Mouse (Mus musculus) ovary, adult 18-20 months (tissue): Measurements from ENCODE around the gene Wnt7b.

Source experiments
- DNase-seq: peaks from one replicate; pipeline ENCODE4 v3.0.0; 2022; ENCODE audit warnings: low spot score, mixed read lengths

Wnt7b gene

DNA sequence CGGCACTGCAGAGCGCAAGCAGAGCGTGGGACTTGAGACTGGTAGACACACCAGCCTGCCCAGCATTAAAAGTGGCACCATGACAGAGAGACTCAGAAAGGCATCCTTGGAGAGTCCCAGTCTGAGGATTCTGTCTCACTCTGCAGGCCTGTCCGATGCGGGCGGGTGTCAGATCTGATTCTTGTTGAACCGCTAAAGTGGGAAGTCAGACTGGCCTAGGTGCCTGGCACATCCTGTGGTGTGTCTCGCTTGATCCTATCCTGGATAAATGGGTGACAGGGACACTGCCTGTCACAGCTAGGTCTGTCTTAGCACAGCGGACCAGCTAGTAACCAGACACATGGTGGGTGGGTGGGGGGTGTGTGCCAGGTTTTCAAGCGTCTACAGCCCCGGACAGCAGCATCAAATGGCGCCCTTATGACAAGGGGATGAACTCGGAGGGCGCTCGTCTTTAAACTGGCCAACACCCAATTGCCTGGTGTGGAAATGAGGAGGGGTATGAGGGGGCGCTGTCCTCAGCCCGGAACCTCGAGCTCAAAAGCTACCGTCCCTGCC lies at the start of gene Wnt7b:
Wnt7b (minus strand) TSS at position 118 of the 555 bp plus-strand sequence.
- no peak for DNase-seq

DNA sequence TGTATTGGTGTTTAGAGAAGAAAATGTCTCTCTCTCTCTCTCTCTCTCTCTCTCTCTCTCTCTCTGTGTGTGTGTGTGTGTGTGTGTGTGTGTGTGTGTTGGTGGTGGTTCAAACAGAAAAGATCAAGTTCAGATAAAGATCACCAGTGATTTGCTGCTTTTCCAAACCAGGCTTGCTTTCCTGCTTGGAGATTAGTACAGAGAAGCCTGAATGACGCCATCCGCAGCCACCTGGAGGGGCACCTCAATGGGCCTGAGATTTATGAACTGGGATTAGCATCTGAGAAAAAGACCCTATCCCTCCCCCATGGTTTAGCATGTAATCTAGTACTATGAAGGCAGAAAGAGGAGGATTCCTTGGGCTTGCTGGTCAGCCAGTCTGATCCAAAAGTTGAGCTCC lies 49.3 kb upstream of the Wnt7b start:
- no peak for DNase-seq

DNA sequence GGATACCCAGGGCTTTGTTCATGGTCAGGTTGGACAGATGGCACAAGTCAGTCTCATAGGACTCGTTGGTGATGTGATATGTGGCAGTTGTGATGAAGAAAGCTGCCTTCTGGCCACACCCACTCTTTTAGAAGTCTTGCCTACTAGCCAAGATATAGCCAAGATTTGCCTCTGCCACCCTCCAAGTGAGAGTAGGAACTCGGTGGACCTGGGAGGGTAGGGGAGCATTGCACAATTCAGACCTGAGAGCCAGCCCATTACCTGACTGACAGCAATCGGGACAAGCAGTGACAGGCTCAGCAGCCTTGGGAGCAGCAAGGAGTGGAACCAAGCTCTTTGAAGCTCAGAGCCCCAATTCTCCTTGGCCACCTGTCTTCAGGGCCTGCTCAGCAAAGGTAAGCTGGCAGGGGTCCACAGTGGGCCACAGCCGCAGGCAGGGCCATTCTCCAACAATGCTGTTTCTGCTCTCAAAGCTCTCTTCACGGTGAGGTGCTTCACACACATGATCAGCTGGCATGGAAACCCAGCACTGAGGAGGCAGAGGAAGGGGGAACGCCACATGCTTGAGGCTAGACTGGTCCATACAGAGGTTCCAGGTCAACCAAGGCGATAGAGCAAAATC lies 47.8 kb upstream of the Wnt7b start:
- DNase-seq = no peak

DNA sequence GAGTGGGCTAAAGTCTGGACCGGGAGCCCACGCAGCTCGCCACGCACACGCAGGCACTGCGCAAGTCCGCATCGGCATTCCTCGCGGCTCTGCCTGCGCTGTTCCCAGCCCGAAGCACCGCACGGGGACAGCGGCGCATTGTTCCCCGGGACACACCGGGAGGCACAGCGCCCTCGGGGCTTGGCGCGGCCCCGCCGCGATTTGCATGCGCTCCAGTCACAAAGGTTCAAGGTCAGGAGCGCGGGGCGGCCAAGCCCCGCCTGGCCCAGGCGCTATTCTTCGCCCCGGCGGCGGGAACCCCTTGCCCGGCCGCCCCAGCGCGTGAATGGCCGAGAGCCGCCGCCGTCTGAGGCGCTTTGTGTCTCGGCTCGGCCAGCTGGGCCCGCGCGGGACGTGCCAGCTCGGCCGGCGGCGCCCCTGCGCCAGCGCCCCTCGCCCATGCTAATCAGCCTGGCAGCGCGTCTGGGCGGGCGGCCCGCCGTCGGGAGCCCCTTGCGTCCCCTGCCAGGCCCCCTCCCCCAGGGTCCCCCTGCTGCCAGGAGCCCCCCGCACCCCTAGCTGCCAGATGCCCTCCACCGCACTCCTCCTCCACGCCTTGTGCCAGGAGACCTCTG lies 43.5 kb upstream of the Wnt7b start:
- no peak for DNase-seq

DNA sequence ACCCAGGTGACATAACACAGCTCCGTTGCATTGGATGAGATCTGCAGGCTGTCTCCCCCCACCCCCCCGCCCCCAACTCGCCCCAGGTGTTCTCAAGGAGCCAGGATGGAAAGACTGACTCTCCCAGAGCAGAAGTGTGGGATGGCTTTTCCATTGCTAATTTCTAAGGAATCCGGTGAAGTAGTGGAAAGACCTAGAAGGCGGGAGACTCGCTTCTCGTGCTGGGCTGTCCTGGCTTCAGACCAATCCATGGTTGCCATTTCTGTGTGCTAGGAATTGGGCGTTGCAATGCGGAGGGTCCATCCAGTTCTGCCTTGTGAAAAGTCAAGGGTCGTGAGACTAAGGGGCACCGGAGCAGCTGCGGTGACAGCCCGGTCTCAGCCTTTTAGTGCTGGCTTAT lies 39.9 kb upstream of the Wnt7b start:
- no peak for DNase-seq

DNA sequence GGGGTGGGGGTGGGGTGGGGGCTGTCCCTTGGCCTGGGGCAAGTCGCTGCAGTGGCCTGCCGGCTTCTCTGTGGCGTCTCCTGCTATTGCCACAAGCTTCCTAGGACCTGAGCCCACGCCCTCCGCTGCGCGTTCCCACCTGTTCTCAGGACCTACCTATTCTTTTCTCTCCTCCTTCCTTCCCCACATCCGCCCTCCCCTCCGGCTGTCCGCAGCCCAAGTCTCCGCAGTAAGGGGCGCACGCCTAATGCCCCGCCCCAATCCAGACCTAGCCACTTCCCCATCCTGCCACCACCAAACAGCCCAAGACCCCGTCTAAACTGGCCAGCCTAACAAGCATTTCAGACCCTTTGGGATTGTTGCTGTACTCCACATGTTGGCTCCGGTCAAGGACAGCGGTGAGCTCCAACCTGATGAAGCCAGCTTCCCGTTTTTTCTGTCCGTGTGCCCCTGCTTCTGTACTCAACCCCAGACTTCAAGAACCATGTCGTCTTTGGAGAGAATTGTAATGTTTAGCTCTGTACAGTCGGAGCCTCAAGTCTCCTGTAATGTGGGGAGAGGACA lies 33.3 kb upstream of the Wnt7b start:
- no peak for DNase-seq

DNA sequence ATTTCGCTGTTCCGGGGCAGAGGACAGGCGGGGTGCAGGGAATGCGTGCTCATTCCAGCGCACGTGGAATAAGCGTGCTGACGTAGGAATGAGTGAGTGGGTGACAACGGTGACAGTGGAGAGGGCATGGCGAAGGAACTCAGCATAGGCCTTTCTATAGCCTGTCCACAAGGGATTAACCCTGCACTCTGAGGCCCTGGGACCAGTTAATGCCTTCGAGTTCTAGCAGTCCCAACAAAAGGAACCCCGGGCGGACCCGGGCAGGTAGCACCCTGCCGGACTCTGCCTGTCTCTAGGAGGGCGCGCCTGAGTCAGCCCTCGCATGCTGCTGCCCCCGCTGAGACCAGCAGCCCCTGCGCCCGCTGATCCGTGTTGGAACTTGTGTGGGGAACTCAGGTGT lies 32.8 kb upstream of the Wnt7b start:
- no peak for DNase-seq

DNA sequence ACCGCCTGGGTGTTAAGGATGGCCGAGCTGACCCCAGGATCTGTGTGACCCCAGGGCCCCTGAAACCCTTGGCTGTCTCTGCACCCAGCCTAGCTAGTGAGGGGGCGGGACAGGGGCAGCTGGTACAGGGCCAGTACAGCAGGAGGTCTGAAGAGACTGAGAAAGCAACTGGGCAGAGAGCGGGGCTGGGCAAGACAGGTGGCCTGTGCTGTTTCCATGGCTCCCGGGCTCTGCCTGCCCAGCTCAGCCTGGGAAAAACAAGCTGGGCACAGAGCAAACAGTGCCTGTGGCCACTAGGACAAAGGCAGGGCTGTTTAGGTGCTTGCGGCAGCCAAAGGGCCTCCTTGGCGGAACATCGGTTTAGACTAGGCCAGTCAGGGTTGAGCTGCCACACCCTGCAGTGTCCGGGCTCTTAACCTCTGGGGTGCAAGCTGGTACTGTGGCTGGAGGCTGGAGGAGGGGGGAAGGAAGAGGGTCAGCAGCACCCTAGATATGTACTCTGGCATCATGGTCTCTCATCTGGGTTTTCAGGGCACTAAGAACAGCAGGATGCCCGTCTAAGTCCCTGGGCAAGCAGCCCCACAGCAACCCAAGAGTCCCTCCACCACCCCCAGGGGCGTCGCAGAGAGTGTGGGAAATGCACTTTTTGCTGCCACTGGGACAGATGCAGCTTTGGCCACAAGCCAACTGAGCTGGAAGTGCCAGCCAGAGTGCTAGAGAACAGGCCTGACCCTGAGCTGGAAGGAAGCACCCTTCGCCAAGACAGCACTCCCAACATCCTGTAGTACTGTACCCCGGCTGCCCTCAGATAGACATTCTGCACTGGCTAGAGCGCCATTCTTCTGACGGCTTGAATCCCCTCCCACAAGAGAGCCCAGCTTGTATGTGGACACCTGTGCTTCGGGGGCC lies 31.3 kb upstream of the Wnt7b start:
- DNase-seq = peak; percentile 54

DNA sequence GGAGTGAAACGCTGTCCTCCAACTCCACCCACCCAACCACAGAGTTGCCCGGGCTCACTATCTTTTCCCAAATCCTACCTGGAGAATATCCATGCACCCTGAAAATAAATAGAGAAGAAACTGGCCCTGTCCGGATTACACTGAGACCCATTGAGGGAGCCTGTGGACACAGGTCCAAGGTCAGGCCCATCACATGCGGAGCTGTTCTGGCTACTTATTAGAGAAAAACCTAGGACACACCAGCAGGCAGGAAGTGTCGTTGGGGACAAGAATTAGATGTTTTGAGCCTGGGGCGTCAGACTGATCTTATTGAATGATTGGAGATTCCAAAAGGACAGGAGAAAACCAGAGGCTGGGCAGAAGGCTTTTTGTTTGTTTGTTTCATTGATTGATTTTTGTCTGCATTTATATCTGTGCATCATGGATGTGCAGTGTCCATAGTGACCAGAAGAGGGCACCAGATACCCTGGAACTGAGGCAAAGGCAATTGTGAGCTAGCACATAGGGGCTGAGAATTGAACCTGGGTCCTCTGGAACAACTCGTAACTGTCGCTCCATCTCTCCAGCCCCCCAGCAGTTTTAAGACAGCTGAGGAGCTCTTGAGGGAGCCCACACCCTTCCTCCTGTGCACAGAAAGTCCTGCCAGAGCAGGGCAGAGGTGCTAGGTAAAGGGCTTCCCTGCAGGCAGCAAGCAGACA lies 30.5 kb upstream of the Wnt7b start:
- no peak for DNase-seq

DNA sequence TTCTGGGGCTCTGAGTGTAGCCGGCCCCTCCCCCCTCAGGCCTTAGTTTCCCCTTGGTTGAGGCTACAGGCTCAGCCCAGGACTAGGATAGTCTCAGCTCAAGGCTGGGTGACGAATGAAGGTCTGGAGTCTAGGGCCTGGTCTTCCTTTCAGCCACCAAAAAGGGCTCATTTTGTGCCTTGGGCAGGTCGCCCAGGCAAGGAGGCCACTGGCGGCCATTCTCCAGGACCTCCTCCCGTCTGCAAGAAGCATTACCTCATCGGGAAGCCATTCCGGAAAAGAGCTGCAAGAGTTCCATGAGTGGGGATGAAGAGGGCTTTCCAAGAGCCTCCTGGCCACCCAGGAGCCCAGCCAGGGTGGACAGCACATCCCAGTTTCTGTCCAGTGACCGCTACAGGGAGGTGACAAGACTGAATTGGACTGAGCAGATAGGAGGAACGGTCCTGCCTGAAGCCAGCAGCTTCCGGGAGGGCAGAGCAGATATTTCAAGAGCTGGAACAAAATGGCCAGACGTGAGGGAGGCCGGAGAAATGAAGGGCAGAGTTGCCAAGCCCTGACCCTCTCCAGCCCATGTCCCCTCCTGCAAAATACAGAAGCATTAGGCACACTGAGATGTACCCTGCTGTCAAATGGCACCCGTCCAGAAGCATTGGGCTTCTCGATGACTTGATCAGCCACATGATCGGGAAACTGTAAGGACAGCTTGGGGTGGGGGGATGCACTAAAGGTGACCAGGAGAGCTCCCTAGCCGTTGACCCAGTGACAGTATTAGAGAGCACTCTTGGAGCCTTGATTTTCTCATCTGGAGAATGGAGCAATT lies 29.6 kb upstream of the Wnt7b start:
- no peak for DNase-seq

DNA sequence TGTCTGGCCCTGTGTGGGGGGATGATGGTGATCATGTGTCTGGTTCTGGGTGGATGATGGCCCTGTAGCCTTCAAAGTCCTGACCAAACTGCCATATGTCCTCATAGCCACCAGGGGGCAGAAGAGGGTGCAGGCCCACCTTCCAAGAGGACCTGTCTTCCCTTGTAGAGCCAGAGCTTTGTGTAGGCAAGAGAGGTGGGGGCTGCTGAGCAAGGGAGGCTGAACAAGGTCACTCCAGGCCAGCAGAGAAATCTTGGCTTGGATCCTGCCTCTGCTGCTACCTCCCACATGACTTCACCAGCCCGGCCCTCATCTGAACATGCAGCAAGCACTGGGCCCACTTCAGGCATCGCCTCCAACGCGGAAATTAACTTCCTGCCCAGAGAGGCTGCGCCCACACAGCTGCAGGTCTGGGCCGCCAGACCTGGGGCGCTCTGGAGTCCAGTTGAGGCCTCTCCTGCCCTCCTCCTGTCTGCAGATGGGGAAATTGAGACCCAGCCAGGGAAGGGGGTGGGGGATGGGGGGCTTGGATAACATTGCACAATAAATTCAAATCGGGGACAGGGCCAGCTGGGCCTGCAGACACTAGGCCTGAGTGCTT lies 28.4 kb upstream of the Wnt7b start:
- DNase-seq = peak; percentile 95

DNA sequence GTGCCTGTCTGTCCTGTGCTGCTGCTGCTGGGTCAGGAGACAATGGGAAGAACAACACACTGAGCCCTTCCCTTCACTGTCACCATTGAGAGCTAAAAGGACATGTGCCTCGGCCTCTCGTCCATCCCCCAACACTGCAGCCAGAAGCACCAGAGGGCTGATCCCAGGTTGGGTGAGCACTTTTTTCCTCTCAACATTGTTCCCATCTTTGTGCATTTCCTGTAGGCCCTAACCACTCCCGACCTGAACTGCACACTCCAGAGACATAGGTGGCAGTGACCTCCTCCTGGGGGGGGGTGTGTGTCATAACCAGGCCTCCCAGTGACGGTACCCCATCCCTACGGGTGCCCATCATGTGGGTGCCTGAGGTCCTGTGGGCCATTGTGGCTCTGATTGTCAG lies 27.8 kb upstream of the Wnt7b start:
- no peak for DNase-seq

DNA sequence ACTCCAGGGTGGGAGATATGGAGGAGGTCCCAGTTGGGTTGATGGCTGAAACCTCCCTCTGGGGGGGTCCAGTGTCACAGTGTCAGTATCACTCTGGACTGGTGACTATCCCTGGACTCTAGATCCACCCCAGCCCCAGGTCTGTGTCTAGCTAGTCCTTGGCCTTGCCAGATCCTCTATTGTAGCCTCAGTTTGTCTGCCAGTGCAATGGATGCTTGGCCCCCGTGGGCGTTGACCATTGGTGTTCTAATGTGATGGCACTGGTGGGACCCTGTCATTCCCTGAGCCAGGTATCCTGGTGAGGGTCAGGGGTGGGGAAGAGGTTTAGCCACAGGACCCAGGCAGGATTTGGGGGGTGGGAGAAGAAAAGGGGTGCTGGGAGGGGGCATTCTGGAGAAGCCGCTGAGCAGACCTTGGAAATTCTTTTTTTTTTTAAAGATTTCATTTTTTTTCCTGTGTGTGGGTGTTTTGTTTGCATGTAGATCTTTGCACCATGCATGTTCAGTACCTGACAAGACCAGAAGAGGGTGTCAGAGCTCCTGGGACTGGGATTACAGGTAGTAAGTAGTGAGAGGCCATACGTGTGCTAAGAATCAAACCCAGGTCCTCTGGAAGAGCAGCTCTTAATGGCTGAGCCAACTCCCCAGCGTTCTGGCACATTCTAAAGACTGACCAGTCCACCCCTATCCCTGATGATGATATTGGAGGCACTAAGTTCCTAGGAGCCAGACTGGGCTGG lies 27.2 kb upstream of the Wnt7b start:
- no peak for DNase-seq

DNA sequence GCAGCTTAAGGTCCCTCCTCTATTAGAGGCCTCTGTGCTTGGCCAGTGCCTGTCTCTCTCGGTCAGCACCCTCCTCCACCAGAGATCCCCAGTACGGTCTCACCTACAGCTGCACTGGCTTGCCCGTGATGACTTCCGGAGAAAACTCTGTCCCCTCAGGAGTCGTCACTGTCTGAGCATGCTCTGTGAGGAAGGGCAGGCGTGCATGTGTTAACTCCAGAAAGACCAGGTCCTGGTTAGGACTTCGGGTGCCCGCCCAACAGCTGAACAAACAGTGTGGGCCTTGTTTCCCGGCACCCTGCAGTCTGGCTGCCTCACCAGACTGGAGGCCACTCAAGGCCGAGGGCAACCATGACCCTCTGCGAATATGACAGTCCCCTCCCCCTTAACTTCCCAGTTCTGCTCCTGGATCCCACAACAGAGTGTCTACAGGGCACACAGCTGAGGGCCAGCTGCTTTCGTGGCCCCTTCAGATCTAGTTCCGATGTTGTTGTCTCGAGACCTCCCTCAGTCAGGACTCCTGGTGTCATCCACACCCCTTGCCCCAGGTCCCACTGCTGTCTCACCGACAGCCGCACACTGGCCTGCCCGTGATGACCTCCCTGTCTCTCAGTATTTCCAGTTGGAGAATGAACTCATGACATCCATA lies 23.8 kb upstream of the Wnt7b start:
- no peak for DNase-seq

DNA sequence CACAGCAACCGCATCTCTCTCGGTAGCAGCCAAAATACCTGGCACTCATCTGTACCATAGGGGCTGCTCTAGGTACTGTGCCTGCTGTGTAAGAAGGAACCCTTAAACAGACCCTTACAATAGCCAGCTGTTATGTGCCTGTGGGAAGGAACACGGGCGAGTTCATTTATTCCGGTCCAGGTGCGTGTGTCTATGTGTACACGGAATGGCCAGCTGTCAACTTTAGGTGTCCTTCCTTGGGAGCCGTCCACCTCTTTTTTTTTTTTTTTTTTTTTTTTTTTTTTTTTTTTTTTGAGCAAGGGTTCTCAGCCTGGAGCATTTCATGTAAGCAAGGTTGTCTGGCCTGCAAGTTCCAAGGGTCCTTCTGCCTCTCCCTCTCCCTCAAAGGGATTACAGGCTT lies 22.7 kb upstream of the Wnt7b start:
- DNase-seq = no peak

DNA sequence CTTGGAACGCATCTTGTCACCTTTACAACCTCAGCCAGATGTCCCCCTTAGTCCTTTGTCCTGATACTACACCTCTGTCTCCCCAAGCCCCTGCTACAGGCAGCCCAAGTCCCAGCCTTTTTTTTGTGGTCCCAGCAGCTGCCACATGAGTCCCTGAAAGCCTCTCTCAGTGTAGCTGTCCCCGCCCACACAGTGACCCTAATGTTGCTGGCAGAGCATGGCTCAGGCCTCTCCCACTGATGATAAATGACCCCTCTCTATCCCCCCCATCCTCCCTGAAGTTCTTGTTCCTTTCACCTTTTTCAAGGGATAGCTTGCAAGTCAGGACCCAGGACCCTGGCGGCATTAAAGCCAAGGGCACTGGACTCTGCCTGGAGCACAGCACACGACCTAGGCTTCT lies 22.2 kb upstream of the Wnt7b start:
- DNase-seq = no peak

DNA sequence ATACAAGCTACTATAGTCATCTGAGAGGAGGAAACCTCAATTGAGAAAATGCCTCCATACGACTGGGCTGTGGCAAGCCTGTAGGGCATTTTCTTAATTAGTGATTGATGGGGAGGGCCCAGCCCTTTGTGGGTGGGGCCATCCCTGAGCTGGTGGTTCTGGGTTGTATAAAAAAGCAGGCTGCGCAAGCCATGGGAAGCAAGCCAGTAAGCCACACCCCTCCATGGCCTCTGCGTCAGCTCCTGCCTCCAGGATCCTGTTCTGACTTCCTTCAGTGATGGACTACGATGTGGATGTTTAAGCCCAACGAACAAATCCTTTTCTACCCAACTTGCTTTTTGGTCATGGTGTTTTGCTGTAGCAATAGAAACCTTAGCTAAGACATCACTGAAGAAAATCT lies 21.1 kb upstream of the Wnt7b start:
- no peak for DNase-seq

DNA sequence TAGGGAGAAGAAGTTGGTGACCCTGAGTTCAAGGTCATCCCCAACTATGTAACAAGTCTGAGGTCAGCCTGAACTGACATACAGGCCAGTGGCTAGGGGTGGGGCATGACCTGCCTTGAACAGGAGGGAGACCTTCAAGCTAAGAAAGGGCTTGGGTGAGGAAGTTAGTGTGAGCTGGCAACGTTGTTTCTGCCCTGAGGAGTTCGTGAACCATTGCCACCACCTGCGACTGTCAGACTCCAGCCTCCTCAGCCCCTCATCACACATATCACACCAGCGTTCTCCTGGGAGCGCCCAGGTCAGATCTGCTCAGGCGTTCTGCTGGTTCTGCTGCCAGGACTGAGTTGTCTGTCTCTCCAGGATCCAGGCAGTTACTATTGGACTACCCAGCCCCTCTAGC lies 20.5 kb upstream of the Wnt7b start:
- no peak for DNase-seq

DNA sequence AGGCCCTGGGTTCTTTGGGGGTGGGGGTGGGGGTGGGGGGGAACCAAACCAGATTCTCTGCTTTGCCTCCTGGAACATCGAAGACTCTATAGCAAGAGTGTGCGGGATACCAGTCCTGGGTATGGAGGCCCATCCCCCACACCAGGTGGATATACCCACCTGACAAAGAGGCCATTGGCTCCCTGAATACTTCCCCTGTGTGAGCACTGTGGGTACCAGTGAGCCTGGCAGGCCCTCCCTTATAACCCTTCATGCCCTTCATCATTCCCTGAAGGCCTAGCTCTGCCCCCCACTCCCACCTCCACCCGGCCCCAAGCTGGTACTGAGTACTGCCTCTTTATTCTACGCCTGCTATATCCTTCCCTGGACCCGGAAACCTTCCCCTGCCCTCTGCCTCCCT lies 19.7 kb upstream of the Wnt7b start:
- no peak for DNase-seq
